Mouse (Mus musculus): ENCODE data around the gene Tldc2. TPM values are rescaled to one million over a fixed set of nuclear protein-coding genes. Genes with fewer than 3 reads are reported as not detected.

Tldc2 gene
- polyA plus RNA-seq, 1 experiment from 2014 or later: not detected

DNA sequence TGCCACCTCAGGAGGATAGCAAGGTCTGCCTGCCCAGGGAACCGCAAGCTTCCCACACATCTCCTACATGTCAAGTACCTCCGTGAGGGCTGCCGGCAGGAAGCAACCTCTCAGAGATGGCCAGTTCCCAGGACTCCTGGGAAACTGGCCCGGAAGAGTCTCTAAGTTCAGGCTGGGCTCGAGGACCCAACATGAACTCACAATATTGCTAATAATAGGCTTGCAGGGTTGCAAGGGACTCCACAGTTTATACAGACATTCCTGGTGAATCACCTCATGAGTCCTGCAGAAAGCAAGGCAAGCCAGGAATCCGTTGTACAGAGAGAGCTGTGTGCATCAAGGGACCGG, 21.0 kb upstream of the Tldc2 start:
- no peaks in the 10 kb centered on the region for H3K9me3 ChIP-seq (ENCODE audit: control insufficient read depth, low read length)
- H3K4me1 ChIP-seq (ENCODE audit: control insufficient read depth, insufficient read depth, low read depth, low read length): peaks cover 57% of the 10 kb centered on the region
- ATAC-seq: no peak
- H3K36me3 ChIP-seq (ENCODE audit: control insufficient read depth, insufficient read depth, low read length): no peaks in the 10 kb centered on the region
- no peak overlapping the region; the same call in 1 of the 2 replicates for H3K27ac ChIP-seq (ENCODE audit: low read depth, low read length)
- H3K27me3 ChIP-seq (replicated peaks; ENCODE audit: control insufficient read depth, insufficient read depth, low read length): no peaks in the 10 kb centered on the region
- no peak overlapping the region for H3K4me3 ChIP-seq (ENCODE audit: low read length)
- WGBS: 61% methylated on average over 7 of the region's 7 CpGs
- no peak overlapping the region for H3K9ac ChIP-seq (ENCODE audit: low read depth, low read length)
- no peak overlapping the region for H3K4me2 ChIP-seq (ENCODE audit: low read length)

DNA sequence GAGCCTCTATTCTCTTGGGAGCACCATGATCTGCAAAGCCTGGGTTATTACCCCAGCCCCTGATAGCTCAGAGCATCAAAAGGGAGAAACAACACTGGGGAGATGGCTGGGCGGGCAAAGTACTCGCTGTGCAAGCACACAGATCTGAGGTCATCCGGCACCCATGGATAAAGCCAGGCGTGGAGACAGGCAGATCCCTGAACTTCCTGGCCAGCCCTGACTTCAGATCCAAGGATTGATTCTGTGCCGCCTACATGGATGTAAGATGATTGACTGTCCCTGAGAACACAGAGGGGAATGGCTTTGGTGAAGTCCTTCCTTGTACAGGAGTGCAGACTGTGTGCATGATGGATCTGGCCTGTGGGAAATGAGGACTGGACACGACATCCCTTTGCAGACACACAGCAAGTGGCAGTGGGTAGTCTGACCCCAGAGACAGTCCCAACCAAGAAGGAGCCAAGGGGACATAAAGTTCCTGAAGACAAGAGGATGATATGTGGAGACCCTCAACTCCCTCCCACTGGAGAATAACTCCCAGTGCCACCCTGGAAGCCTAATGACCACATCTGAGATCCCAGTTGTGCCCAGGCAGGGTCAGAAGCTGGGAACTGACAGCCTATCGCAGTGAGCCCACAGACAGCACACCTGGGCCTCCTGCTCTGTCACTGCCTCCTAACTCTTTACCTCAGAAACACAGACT, 20.0 kb upstream of the Tldc2 start:
- ATAC-seq: no peak
- Histone ChIP-seq H3K4me1 (ENCODE audit: control insufficient read depth, insufficient read depth, low read depth, low read length) (peaks cover 66% of the 10 kb centered on the region), H3K27ac (ENCODE audit: low read depth, low read length) (no peak overlapping the region), H3K4me3 (ENCODE audit: low read length) (no peak overlapping the region), H3K9ac (ENCODE audit: low read depth, low read length) (no peak overlapping the region), H3K27me3 (replicated peaks; ENCODE audit: control insufficient read depth, insufficient read depth, low read length) (no peaks in the 10 kb centered on the region), H3K36me3 (ENCODE audit: control insufficient read depth, insufficient read depth, low read length) (no peaks in the 10 kb centered on the region), H3K4me2 (ENCODE audit: low read length) (no peak overlapping the region), H3K9me3 (ENCODE audit: control insufficient read depth, low read length) (no peaks in the 10 kb centered on the region)
- 85% methylated on average over 7 of the region's 7 CpGs for WGBS

DNA sequence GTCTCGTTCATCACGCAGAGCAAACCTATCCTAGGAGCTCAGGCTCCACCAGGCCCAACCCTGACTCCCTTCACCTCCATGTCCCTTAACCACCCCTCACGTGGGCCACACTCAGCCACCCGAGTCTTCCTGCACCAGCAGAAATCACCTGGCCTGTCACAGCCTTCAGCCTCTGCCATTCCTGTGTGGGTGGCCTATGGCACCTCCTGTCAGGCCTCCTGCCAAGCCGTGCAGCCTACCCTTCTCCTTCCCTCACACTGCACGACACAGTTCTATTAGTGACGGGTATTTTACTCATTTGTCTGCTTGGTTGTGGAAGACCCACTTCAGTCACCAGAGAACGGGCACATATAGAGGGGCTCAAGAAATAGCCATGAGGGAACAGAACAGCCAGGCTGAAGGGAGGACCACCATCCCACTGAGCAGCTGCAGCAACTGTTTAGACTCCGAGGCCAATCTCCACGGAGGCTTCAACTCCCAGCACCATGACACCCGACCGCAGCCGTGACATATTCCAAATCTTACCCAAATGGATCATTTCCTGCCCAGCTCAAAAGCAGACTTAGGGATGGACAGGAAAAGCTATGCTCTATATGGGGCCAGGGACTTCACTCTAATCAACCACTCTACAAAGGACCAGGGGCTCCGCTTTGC, 18.0 kb upstream of the Tldc2 start:
- no peak; the same call in 1 of the 2 replicates for ATAC-seq
- Histone ChIP-seq H3K4me2 (ENCODE audit: low read length) (no peak overlapping the region; the same call in 1 of the 2 replicates), H3K4me1 (ENCODE audit: control insufficient read depth, insufficient read depth, low read depth, low read length) (peaks cover 76% of the 10 kb centered on the region), H3K4me3 (ENCODE audit: low read length) (no peak overlapping the region), H3K27me3 (replicated peaks; ENCODE audit: control insufficient read depth, insufficient read depth, low read length) (no peaks in the 10 kb centered on the region), H3K9ac (ENCODE audit: low read depth, low read length) (peak overlapping the region; percentile 4; the same call in 1 of the 2 replicates), H3K36me3 (ENCODE audit: control insufficient read depth, insufficient read depth, low read length) (0 out of 2 replicates have a peak, but pooled peaks cover 2% of the 10 kb centered on the region), H3K9me3 (ENCODE audit: control insufficient read depth, low read length) (no peaks in the 10 kb centered on the region), H3K27ac (ENCODE audit: low read depth, low read length) (peak overlapping the region; percentile 76)
- WGBS: 46% methylated on average over 14 of the region's 14 CpGs

DNA sequence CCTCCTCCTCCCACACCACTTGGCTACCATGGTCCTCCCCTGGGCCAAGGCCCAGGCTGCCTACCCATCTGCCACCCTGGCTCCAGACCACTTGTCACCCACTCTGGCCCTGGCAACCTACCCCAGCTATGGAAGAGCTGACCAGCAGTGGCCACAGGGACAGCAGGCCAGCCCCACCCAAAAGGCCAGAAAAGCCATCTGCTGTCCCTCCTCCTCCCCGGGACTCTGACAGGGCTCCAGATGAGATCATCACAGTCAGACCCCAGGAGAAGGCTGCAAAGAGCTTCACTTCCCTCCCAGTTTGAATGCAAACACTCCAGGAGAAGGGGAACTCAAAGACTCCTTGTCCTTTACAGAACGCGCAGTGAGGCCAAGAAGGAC, 17.5 kb upstream of the Tldc2 start:
- Histone ChIP-seq H3K4me1 (ENCODE audit: control insufficient read depth, insufficient read depth, low read depth, low read length) (peaks cover 75% of the 10 kb centered on the region), H3K27me3 (replicated peaks; ENCODE audit: control insufficient read depth, insufficient read depth, low read length) (no peaks in the 10 kb centered on the region), H3K9me3 (ENCODE audit: control insufficient read depth, low read length) (no peaks in the 10 kb centered on the region), H3K9ac (ENCODE audit: low read depth, low read length) (peak overlapping the region; percentile 10; the same call in 1 of the 2 replicates), H3K4me2 (ENCODE audit: low read length) (peak overlapping the region; percentile 14; the same call in 1 of the 2 replicates), H3K4me3 (ENCODE audit: low read length) (no peak overlapping the region), H3K36me3 (ENCODE audit: control insufficient read depth, insufficient read depth, low read length) (0 out of 2 replicates have a peak, but pooled peaks cover 2% of the 10 kb centered on the region), H3K27ac (ENCODE audit: low read depth, low read length) (peak overlapping the region; percentile 76)
- 44% methylated on average over 3 of the region's 3 CpGs for WGBS
- peak; percentile 47; the same call in 1 of the 2 replicates for ATAC-seq

DNA sequence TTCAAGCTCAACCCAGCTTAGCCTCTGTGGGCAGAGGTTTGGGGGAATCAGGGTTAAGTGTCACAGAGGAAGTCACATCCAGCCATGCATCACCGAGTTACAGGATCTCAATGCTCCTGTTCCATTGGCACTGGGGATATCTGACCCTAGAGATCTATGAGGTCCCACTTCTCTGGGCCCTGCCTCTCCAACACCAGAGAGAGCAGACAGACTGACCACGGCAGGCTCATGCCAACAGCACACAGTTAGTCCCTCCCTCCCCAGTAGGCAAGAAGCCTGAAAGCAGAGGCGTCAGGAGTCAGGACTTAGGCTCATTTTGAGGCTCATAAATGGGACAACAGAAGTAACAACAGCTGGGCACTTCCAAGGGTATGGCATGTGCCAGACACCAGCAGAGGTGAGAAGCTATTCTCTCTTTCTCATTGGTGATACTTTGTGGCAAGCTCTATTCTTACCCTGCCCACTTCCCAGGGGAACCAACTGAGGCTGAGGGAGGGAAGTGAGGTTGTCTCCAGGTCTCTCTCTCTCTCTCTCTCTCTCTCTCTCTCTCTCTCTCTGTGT, 17.0 kb upstream of the Tldc2 start:
- no peaks in the 10 kb centered on the region for H3K9me3 ChIP-seq (ENCODE audit: control insufficient read depth, low read length)
- H3K4me2 ChIP-seq (ENCODE audit: low read length): peak overlapping the region; percentile 14
- WGBS: 37% methylated on average over 3 of the region's 3 CpGs
- H3K27me3 ChIP-seq (replicated peaks; ENCODE audit: control insufficient read depth, insufficient read depth, low read length): no peaks in the 10 kb centered on the region
- no peak overlapping the region; the same call in 1 of the 2 replicates for H3K9ac ChIP-seq (ENCODE audit: low read depth, low read length)
- no peak for ATAC-seq
- H3K27ac ChIP-seq (ENCODE audit: low read depth, low read length): peak overlapping the region; percentile 76
- no peak overlapping the region for H3K4me3 ChIP-seq (ENCODE audit: low read length)
- H3K36me3 ChIP-seq (ENCODE audit: control insufficient read depth, insufficient read depth, low read length): 0 out of 2 replicates have a peak, but pooled peaks cover 2% of the 10 kb centered on the region
- H3K4me1 ChIP-seq (ENCODE audit: control insufficient read depth, insufficient read depth, low read depth, low read length): peaks cover 75% of the 10 kb centered on the region

DNA sequence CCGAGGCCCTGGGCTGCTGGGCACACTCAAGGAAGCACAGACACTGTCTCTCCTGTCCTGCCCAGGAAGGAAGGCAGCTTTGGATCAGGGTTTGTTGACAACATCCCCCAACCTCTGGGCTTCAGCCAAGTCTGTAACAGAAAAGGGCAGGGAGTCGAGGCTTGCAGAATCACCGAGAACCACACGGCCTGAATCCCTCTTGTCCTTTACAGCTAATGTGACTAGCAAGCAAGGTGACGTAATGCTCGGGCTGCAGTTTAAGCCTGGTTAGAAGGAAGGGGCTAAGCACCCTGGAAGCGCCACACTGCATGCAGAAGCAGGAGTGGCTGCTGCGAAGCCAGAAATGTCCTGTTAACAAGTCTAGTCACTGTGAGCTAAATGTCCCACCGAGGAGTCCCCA, 16.5 kb upstream of the Tldc2 start:
- peaks cover 75% of the 10 kb centered on the region for H3K4me1 ChIP-seq (ENCODE audit: control insufficient read depth, insufficient read depth, low read depth, low read length)
- peak overlapping the region; percentile 5 for H3K4me2 ChIP-seq (ENCODE audit: low read length)
- WGBS: 27% methylated on average over 9 of the region's 9 CpGs
- H3K36me3 ChIP-seq (ENCODE audit: control insufficient read depth, insufficient read depth, low read length): 0 out of 2 replicates have a peak, but pooled peaks cover 2% of the 10 kb centered on the region
- ATAC-seq: peak; percentile 53
- no peaks in the 10 kb centered on the region for H3K9me3 ChIP-seq (ENCODE audit: control insufficient read depth, low read length)
- H3K27ac ChIP-seq (ENCODE audit: low read depth, low read length): peak overlapping the region; percentile 76
- no peaks in the 10 kb centered on the region for H3K27me3 ChIP-seq (replicated peaks; ENCODE audit: control insufficient read depth, insufficient read depth, low read length)
- no peak overlapping the region for H3K4me3 ChIP-seq (ENCODE audit: low read length)
- H3K9ac ChIP-seq (ENCODE audit: low read depth, low read length): peak overlapping the region; percentile 41; the same call in 1 of the 2 replicates

DNA sequence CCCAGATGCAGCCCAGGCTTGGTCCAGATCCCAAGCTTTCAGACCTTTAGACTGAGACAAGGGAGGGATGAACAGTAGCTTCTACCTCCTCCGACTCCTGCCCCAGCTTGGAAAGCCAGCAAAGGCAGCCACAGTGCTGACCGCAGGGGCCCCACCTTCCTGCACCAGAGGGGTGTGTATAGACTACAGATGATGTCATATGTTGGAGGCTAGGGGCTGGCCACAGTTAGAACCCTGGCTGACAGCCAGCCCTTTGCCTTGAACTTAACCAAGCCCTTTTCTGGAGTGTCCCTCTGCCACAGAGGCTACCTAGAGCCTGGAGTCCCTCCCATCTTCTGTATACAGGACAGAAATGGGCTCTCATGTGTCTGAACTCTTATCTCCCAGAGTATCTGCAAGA, 15.3 kb upstream of the Tldc2 start:
- Histone ChIP-seq H3K4me3 (ENCODE audit: low read length) (no peak overlapping the region), H3K27me3 (replicated peaks; ENCODE audit: control insufficient read depth, insufficient read depth, low read length) (no peaks in the 10 kb centered on the region), H3K9ac (ENCODE audit: low read depth, low read length) (peak overlapping the region; percentile 13; the same call in 1 of the 2 replicates), H3K4me1 (ENCODE audit: control insufficient read depth, insufficient read depth, low read depth, low read length) (peaks cover 82% of the 10 kb centered on the region), H3K36me3 (ENCODE audit: control insufficient read depth, insufficient read depth, low read length) (0 out of 2 replicates have a peak, but pooled peaks cover 2% of the 10 kb centered on the region), H3K4me2 (ENCODE audit: low read length) (no peak overlapping the region), H3K27ac (ENCODE audit: low read depth, low read length) (peak overlapping the region; percentile 46; the same call in 1 of the 2 replicates), H3K9me3 (ENCODE audit: control insufficient read depth, low read length) (no peaks in the 10 kb centered on the region)
- no peak for ATAC-seq
- WGBS: 37% methylated on average over 2 of the region's 2 CpGs

DNA sequence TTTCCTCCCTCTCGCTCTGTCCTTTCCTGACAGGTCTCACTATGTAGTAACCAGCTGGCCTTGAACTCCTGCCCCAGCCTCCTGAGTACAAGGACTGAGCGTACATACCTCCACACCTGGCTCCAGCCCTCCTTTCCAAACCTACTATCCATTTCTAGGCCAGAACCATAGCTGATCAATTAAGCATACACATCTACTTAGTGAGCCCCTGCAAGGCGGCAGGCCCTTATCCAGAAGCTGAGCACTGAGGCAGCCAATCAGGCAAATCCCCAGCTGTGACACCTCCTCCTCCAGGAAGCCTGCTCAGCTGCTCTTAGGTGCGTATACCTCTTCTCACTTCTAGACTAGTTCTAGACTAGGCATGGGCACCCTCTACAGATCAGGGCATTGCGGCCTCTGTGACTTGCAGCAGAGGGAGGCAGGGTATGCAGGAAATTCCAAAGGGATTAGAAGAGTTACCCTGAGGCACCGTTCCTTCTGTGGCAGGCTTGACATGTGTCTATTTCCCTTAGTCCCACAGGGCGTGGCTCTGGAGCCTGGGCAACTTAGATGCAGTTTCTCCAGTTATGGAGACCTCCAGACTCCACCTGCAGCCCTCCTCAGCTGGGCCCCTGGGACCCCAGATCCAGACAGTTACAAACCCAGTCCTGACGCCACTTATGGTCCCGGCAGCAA, 14.4 kb upstream of the Tldc2 start:
- Histone ChIP-seq H3K4me2 (ENCODE audit: low read length) (no peak overlapping the region), H3K27ac (ENCODE audit: low read depth, low read length) (no peak overlapping the region), H3K4me3 (ENCODE audit: low read length) (no peak overlapping the region), H3K36me3 (ENCODE audit: control insufficient read depth, insufficient read depth, low read length) (0 out of 2 replicates have a peak, but pooled peaks cover 2% of the 10 kb centered on the region), H3K27me3 (replicated peaks; ENCODE audit: control insufficient read depth, insufficient read depth, low read length) (no peaks in the 10 kb centered on the region), H3K9ac (ENCODE audit: low read depth, low read length) (no peak overlapping the region), H3K4me1 (ENCODE audit: control insufficient read depth, insufficient read depth, low read depth, low read length) (peaks cover 87% of the 10 kb centered on the region), H3K9me3 (ENCODE audit: control insufficient read depth, low read length) (no peaks in the 10 kb centered on the region)
- ATAC-seq: no peak
- WGBS: 66% methylated on average over 9 of the region's 9 CpGs
